Mouse (Mus musculus): ENCODE results near the gene Igfbp7.
"Not testable (repeated sequence)": the region's sequence is repeated elsewhere in the genome, so short reads cannot be mapped to it uniquely, and the experiment has no call there.

The Igfbp7 gene

DNA sequence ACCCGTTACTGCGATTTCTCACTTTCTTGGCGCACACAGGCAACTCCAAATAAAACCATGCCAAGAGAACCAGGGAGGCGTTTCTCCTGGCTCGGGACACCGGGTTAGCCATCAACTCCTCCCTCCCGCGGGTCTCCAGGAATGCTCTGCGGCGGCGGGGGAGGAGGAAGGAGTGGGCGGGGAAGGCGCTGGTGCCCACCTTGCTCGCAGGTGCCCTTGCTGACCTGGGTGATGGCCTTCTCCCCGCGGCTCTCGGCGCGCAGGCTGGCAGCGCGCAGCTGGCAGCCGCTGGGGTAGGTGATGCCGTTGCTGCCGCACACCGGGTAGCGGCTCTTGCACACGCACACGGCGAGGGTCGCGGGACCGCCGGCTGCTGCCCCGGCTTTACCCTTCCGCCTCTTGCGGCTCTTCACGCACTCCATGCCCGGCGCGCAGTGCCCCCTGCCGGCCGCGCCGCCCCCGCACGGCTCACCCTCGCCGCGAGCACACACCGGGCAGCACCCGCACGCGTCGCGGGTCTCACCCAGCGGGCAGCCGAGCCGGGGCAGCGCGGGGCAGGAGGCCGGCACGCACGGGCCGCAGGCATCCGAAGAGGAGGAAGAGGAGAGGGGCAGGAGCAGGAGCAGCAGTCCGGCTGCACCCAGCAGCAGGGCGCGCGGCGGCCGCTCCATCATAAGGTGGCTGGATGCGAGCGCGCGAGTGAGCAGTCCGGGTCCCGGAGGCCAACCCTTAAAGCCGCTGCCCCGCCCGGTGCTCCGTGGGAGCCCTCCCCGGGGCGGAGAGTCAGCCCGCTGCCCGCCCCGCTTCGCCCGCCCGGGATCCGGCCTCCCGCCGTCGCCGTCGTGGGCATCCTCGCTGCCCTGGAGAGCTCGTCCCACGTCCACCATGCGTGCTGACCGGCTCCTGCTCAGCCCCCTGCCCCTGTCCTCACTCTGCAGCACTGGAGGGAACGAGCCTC lies at the start of gene Igfbp7:
Gene Igfbp7, minus strand, starts transcription at position 701 of the 958 bp plus-strand sequence.
- DNase-seq (ENCODE audit: low spot score in 2 of 2) = peak in 1 of 2 experiments; percentile 17

DNA sequence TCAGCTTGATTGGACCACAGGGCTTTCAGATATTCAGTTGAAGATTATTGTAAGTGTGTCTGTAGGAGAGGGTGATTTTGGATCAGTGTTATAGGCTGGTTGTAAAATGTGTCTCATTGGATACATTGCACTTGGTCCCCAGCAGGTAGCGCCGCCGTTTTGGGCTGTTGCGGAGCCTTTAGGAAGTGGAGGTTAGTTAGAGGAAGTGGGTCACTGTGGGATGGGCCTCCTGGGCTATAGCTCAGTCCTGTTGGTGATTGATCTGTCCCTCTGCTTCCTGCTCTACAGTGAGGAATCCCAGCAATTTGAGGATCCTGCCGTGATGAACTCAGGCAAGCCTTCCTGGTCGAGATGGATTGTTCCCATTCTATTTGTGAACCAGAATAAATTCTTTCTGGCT lies 44.3 kb upstream of the Igfbp7 start:
- DNase-seq (ENCODE audit: low spot score in 2 of 2) = no peak

DNA sequence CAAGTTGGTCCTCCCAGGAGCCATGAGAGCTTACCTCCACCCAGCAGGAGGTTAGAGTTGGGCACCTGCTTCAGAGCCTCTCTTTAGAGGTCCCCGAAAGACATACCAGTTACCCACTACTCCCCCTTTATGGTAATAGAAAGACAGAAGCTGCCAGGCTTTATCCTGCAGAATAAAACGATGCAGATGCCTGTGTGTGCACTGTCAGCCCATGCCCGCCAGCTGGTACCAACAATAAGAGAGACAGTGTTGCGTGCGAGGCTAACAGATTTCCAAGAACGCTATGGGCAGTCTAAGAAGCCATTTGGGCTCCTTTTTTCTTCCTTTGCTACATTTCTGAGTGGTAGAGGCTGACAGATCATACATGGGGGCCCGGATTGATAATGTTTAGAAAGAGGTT lies 41.7 kb upstream of the Igfbp7 start:
- no peak for DNase-seq (ENCODE audit: low spot score in 2 of 2)

- no peak for DNase-seq (ENCODE audit: low spot score in 2 of 2)
Observed at GRCm38 (mm10) chr5:77445431-77445830, 37.6 kb upstream of the Igfbp7 start.

- peak in 1 of 2 experiments; percentile 7 for DNase-seq (ENCODE audit: low spot score in 2 of 2)
Observed at GRCm38 (mm10) chr5:77443889-77444573, 36.2 kb upstream of the Igfbp7 start.

GRCm38 (mm10) chr5:77442856-77443623 lies 35.2 kb upstream of the Igfbp7 start:
- no peak for DNase-seq (ENCODE audit: low spot score in 2 of 2)

GRCm38 (mm10) chr5:77436308-77436707 lies 28.5 kb upstream of the Igfbp7 start:
- no peak for DNase-seq (ENCODE audit: low spot score in 2 of 2)

DNA sequence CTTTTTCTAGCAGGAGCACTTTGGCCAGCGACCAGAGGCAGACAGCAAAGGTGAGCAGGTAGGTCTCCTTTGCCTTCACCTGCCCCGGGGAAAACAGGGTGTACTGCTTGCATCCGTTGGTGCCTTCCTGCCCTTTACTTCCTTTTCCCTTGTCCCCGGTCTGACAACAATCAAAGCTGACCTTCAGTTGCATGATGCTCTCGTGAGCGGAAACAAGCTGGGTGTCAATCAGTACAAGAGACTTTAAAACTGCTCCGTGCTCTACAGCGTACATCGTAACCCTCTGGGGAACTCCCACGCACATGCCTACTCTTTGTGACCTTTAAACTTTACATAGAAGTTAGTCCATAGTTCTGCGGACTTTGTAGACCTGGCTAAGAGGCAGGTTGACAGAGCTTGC lies 26.2 kb upstream of the Igfbp7 start:
- DNase-seq (ENCODE audit: low spot score in 2 of 2) = no peak

DNA sequence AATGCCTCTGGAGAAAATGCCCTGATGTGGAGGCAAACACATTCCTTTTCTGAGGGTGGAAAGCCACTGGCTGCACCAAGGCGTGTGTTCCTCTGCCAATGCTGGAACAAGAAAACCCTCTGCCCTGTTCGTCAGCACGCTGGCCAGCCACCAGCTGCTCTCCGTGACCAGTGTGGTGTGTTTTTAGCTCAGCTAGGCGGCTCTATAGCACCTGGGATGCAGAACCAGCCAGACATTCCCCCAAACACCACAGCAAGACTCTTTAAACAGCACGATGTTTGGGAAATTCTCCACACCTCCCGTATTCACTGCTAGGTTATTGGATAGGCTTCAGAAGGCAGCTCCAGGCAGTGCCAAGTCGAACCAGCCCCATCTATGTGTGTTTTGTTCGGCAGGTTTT lies 25.7 kb upstream of the Igfbp7 start:
- DNase-seq (ENCODE audit: low spot score in 2 of 2) = no peak

- no peak for DNase-seq (ENCODE audit: low spot score in 2 of 2)
Observed at GRCm38 (mm10) chr5:77433119-77433518, 25.3 kb upstream of the Igfbp7 start.

- no peak for DNase-seq (ENCODE audit: low spot score in 2 of 2)
Observed at GRCm38 (mm10) chr5:77432446-77432845, 24.6 kb upstream of the Igfbp7 start.

GRCm38 (mm10) chr5:77431068-77431467 lies 23.2 kb upstream of the Igfbp7 start:
- DNase-seq (ENCODE audit: low spot score in 2 of 2) = no peak

GRCm38 (mm10) chr5:77430471-77430870 lies 22.6 kb upstream of the Igfbp7 start:
- no peak for DNase-seq (ENCODE audit: low spot score in 2 of 2)

- no peak for DNase-seq (ENCODE audit: low spot score in 2 of 2)
Observed at GRCm38 (mm10) chr5:77430049-77430448, 22.2 kb upstream of the Igfbp7 start.

DNA sequence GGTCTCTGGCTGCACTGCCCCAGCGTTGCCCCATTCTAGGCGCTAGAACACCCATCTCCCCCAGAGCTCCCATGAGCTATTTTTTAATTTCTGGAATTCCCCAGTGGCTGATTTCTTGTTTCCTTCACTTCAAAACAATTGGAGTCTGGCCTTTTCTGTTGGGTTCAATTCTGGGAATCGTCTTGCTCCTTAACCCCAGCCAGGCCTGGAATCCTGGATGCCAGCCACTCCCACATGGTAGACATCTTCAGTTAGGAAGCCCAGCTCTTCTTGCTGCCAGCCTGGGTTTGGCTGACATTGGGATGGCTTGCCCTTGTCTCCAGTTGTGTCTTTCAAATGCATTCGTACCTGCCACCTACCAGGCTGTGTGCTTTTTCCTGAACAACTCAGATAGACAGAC lies 20.7 kb upstream of the Igfbp7 start:
- no peak for DNase-seq (ENCODE audit: low spot score in 2 of 2)

DNA sequence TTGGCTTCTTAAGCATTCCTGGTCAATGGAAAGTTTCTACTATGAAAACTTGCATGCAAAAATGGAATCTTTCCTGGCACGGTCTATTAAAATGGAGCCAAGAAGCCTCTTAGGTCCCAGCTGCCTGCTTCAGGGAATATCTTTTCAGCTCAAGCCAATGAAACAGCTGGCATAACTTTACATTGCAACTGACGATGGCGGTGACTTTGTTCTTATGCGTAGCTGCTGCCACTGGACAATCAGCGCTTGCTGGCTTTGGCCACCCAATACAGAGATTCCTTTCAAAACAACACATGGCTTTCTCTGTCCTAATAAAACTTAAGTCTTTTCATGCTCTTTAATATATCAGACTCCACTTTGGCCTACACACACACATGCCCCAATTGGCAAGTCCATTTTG lies 20.1 kb upstream of the Igfbp7 start:
- DNase-seq (ENCODE audit: low spot score in 2 of 2) = no peak

GRCm38 (mm10) chr5:77425721-77426500 lies 18.1 kb upstream of the Igfbp7 start:
- DNase-seq (ENCODE audit: low spot score in 2 of 2) = no peak

DNA sequence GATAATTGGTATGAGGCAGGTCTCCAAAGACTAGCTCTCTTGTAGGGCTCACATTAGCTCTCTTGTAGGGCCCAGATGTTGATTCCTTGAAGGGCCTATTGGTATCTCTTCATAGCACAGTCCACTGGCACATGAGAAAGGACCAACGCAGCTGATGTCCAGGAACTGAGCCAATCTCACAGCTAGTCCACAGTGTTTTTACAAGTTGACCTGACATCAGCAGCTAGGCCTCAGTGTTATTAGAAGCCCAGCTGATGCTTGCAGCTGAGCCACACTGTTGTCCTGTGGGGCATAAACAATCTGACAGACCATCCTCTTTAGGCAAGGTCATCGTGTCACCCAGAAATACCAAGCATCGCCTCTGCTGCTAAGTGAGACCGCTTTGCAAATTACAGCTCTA lies 11.7 kb upstream of the Igfbp7 start:
- DNase-seq (ENCODE audit: low spot score in 2 of 2) = not testable (repeated sequence)

DNA sequence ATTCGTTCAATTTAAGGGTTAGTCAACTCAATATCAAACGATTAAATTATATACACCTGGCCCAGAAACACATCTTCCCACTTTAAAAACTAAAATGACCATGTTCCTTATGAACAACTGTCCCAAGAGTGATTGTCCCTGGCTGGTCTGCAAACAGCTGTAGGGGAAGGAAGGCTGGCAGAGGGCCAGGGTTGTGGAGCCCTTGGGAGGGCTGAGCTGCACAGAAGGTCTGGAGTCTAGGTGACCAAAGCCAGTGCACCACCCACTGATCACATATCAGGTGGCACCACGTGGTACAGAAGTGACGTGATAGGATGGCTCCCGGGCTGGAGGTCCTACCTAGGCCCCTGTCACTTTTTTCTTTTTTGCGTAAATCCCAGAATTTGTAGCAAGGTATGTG lies 8.2 kb upstream of the Igfbp7 start:
- no peak for DNase-seq (ENCODE audit: low spot score in 2 of 2)

DNA sequence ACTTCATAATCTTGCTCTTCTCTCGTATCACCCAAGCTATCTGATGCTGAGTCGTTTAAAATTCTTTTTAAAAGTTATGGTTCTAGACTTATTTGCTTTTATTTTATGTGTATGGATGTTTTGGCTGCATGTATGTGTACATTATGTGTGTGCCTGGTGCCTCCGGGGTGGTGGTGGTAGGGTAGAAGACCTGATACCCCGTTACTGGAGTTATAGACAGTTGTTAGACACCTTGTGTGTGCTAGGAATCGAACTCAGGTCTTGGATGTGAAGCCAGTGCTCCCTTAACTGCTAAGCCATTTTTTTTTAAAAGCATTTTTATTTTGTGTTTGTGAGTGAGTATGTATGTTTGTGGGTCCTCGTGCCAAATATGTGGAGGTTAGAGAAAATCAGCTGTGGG lies 689 bp upstream of the Igfbp7 start:
- DNase-seq (ENCODE audit: low spot score in 2 of 2) = no peak

GRCm38 (mm10) chr5:77406371-77406871 lies 1.4 kb downstream of the Igfbp7 start:
- no peak for DNase-seq (ENCODE audit: low spot score in 2 of 2)
